Mouse (Mus musculus) right cerebral cortex, postnatal 10 days (tissue): ENCODE measurements at regions not wholly inside any gene's neighbourhood (a gene's known extent, or its start where the extent isn't known, plus 50 kb on each side); places are given as distances from the start of the nearest gene placed in this dataset.

Experiments used
- DNase-seq, 2 experiments: peaks; one replicate each; pipeline ENCODE4 v3.0.0; 2021; ENCODE audit warnings: low spot score in 2 of 2

- DNase-seq, result no peak
Observed at GRCm38 (mm10) chr9:13974870-13975269, 147.4 kb downstream of the Fam76b start.

GRCm38 (mm10) chr9:13978842-13979241, 151.3 kb downstream of the Fam76b start:
- DNase-seq, result no peak

GRCm38 (mm10) chr9:13987486-13987885, 160.0 kb downstream of the Fam76b start:
- no peak for DNase-seq

- peak; percentile 41 to 42 for DNase-seq
Observed at GRCm38 (mm10) chr9:13988901-13989300, 161.4 kb downstream of the Fam76b start.

GRCm38 (mm10) chr9:13990960-13991359, 163.4 kb downstream of the Fam76b start:
- DNase-seq, result no peak

- no peak for DNase-seq
Observed at GRCm38 (mm10) chr9:13992728-13993127, 165.2 kb downstream of the Fam76b start.

GRCm38 (mm10) chr9:13999358-13999757, 171.8 kb downstream of the Fam76b start:
- DNase-seq, result no peak

GRCm38 (mm10) chr9:14001517-14001916, 174.0 kb downstream of the Fam76b start:
- DNase-seq, result peak in 1 of 2 experiments; percentile 46

GRCm38 (mm10) chr9:14002236-14002635, 174.7 kb downstream of the Fam76b start:
- DNase-seq, result no peak

- no peak for DNase-seq
Observed at GRCm38 (mm10) chr9:14003163-14003562, 175.6 kb downstream of the Fam76b start.

- no peak for DNase-seq
Observed at GRCm38 (mm10) chr9:14006233-14006984, 178.9 kb downstream of the Fam76b start.

- no peak for DNase-seq
Observed at GRCm38 (mm10) chr9:14009451-14009850, 181.9 kb downstream of the Fam76b start.

GRCm38 (mm10) chr9:14010261-14010949, 182.9 kb downstream of the Fam76b start:
- DNase-seq, result no peak

- no peak for DNase-seq
Observed at GRCm38 (mm10) chr9:14024216-14024615, 196.7 kb downstream of the Fam76b start.

GRCm38 (mm10) chr9:14024701-14025100, 197.2 kb downstream of the Fam76b start:
- peak; percentile 34 to 37 for DNase-seq

GRCm38 (mm10) chr9:14028056-14028455, 200.5 kb downstream of the Fam76b start:
- no peak for DNase-seq

GRCm38 (mm10) chr9:14031358-14032047, 204.0 kb downstream of the Fam76b start:
- no peak for DNase-seq

GRCm38 (mm10) chr9:14032048-14032362, 204.5 kb downstream of the Fam76b start:
- DNase-seq, result no peak

GRCm38 (mm10) chr9:14035526-14035925, 208.0 kb downstream of the Fam76b start:
- no peak for DNase-seq

- DNase-seq, result no peak
Observed at GRCm38 (mm10) chr9:14041900-14042435, 214.5 kb downstream of the Fam76b start.

GRCm38 (mm10) chr9:14048224-14048623, 220.7 kb downstream of the Fam76b start:
- peak; percentile 40 to 49 for DNase-seq

- peak in 1 of 2 experiments; percentile 17 for DNase-seq
Observed at GRCm38 (mm10) chr9:14053704-14054103, 221.2 kb upstream of the Sesn3 start.
